Mouse (Mus musculus) olfactory bulb, adult 2 months (tissue): ENCODE measurements around the gene Ppil3. TPM values are rescaled to one million over a fixed set of nuclear protein-coding genes. Genes with fewer than 3 reads are reported as not detected.
A peak's percentile ranks its signal among the peaks of the same experiment; 100 is the strongest.

Experiments used
- H3K27ac ChIP-seq: fragments of 200-500 bp; 2 replicates; pipeline ENCODE4 v1.5.1; 2012; ENCODE audit warnings: low read depth, low read length; ENCODE audit not compliant: insufficient read depth
- H3K4me1 ChIP-seq: fragments of 200-500 bp; 2 replicates; pipeline ENCODE4 v1.6.1; 2012; ENCODE audit warnings: low read length; ENCODE audit not compliant: control insufficient read depth, insufficient read depth
- H3K4me3 ChIP-seq: fragments of 200-500 bp; 2 replicates; pipeline ENCODE4 v1.5.1; 2012; ENCODE audit warnings: mild to moderate bottlenecking, low read depth, low read length, moderate library complexity; ENCODE audit not compliant: insufficient read depth
- CTCF ChIP-seq: fragments of 200-500 bp; IDR thresholded peaks from 2 replicates; pipeline ENCODE4 v1.5.1; 2012; ENCODE audit warnings: low read depth, mild to moderate bottlenecking, low read length, moderate library complexity; ENCODE audit not compliant: insufficient read depth
- POLR2A ChIP-seq: fragments of 200-500 bp; IDR thresholded peaks from 2 replicates; pipeline ENCODE4 v1.6.1; 2012; ENCODE audit warnings: mild to moderate bottlenecking, low read depth, low read length, moderate library complexity; ENCODE audit not compliant: insufficient read depth
- WGBS: fragments of 180-500 bp; shearing (Covaris S2); methylation state at CpG from one replicate; pipeline ENCODE4 v1.1.7; 2018; 5-methylcytosine and 5-hydroxymethylcytosine counted together
- polyA plus RNA-seq: library from polyadenylated mRNA; stranded (reverse); fragments of >200 nt; gene quantifications from 2 replicates; pipeline ENCODE4 v1.2.4, GENCODE M21; 2012; ENCODE audit warnings: low replicate concordance; ENCODE audit not compliant: missing spikeins, insufficient read depth, insufficient read length

Ppil3 gene
- polyA plus RNA-seq, 1 experiment = not detected

- TF ChIP-seq POLR2A = no peak
- no peak for TF ChIP-seq CTCF
- no peaks in the 10 kb centered on the region for H3K4me1 ChIP-seq
- no peak overlapping the region for H3K27ac ChIP-seq
- no peak overlapping the region for H3K4me3 ChIP-seq
- WGBS = 86% methylated on average over 6 of the region's 6 CpGs
These were observed 47.6 kb downstream of the Ppil3 start for GRCm38 (mm10) chr1:58397731-58398130.

- 98% methylated on average over 1 of the region's 1 CpGs for WGBS
- Histone ChIP-seq H3K27ac (no peak overlapping the region), H3K4me1 (no peaks in the 10 kb centered on the region), H3K4me3 (no peak overlapping the region)
- TF ChIP-seq POLR2A = no peak
- TF ChIP-seq CTCF = no peak
These were observed 49.1 kb downstream of the Ppil3 start for GRCm38 (mm10) chr1:58396179-58396578.

DNA sequence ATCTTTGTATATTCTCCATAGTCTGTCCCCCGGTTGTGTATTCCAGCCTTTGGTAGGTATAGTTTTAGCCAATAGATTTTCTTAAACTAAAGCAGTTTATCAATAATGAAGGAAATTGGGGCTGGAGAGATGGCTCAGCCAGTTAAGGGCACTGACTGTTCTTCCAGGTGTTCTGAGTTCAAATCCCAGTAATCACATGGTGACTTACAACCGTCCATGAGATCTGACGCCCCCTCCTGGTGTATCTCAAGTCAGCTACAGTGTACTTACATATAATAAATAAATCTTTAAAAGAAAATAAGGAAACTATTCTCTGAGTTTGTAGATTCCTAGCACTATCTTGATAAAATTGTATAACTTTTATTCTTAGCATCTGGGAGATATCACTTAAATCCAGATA lies 49.9 kb downstream of the Ppil3 start:
- 93% methylated on average over 3 of the region's 3 CpGs for WGBS
- H3K4me1 ChIP-seq = no peaks in the 10 kb centered on the region
- H3K4me3 ChIP-seq = no peak overlapping the region
- no peak overlapping the region for H3K27ac ChIP-seq
- no peak for TF ChIP-seq CTCF

GRCm38 (mm10) chr1:58393284-58394195 lies 51.7 kb downstream of the Ppil3 start:
- H3K4me3 ChIP-seq = peak overlapping the region; percentile 66
- WGBS = under 1% methylated on average over 90 of the region's 90 CpGs
- TF ChIP-seq CTCF (no peak), POLR2A (no peak)
- no peaks in the 10 kb centered on the region for H3K4me1 ChIP-seq
- peak overlapping the region; percentile 63; the same call in 1 of the 2 replicates for H3K27ac ChIP-seq

DNA sequence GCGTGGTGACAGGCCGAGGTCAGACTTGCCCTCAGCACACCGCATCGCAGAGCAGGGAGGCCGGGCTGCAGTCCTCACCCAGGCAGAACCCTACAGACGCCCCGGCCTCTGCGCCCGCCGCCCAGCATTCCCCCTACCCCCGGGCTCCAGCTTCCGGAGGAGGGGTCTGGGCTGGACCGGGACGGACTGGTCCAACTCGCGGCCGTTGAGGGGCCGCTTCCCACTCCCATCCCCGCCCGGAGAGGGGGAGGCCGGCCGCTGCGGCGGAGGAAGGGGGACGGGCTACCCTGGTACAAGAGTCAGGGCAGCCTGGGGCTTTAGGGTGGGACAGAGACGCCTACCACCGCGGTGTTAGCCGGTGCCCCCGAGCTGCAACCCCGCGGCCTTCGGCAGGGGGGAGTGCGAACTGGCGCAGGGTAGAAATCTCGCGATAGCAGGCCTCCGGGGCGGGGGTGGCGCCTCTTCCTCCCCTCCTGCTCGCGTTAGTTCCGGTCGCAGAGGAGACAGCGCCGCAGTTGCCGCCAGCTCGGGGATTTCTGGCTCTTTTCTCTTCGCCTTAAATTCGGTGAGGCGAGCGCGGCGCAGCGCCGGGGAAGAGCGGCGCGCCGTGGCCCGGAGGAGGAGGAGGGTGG lies 52.5 kb downstream of the Ppil3 start, which contains the start of gene Bzw1:
TSS of gene Bzw1 (plus strand) at position 247 of the 632 bp plus-strand sequence.
- peak; percentile 66 for TF ChIP-seq POLR2A
- no peak for TF ChIP-seq CTCF
- Histone ChIP-seq H3K4me3 (peak within 1 kb of the TSS; percentile 66), H3K4me1 (no peaks in the 10 kb centered on the region), H3K27ac (peak within 1 kb of the TSS; percentile 93)
- WGBS = under 1% methylated on average over 61 of the region's 61 CpGs

DNA sequence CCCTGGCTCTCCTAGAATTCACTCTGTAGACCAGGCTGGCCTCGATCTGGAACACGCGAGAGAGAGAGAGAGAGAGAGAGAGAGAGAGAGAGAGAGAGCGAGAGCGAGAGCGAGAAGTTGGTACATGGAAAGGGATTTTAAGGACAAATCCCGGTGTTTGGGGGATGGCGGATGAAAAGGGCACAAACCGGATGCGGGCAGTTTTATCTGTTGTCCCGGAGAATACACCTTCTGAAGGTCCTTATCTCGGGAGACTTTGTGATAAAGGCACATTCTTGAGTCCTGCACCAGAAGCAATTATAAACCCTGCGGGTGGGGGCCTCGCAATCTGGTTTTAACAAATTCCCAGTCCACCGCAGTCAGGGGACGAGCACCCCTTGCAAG lies 53.0 kb downstream of the Ppil3 start:
- TF ChIP-seq CTCF (no peak), POLR2A (no peak)
- Histone ChIP-seq H3K4me3 (peak overlapping the region; percentile 66), H3K4me1 (no peaks in the 10 kb centered on the region), H3K27ac (peak overlapping the region; percentile 93)
- under 1% methylated on average over 16 of the region's 16 CpGs for WGBS

GRCm38 (mm10) chr1:58391421-58392267 lies 53.6 kb downstream of the Ppil3 start:
- H3K4me3 ChIP-seq = peak overlapping the region; percentile 66
- no peaks in the 10 kb centered on the region for H3K4me1 ChIP-seq
- TF ChIP-seq CTCF (no peak), POLR2A (no peak)
- WGBS = 38% methylated on average over 19 of the region's 19 CpGs
- peak overlapping the region; percentile 93; the same call in 1 of the 2 replicates for H3K27ac ChIP-seq

GRCm38 (mm10) chr1:58382586-58383281 lies 62.6 kb downstream of the Ppil3 start:
- Histone ChIP-seq H3K27ac (no peak overlapping the region), H3K4me3 (no peak overlapping the region), H3K4me1 (no peaks in the 10 kb centered on the region)
- WGBS = 77% methylated on average over 5 of the region's 5 CpGs
- TF ChIP-seq CTCF (no peak), POLR2A (no peak)

Other genes with a start within 250 kb of the Ppil3 start
- gene Aox4, start 235.1 kb downstream of the Ppil3 start, polyA plus RNA-seq = not detected in 2 replicates
- not detected in 2 replicates for gene Aox2, start 167.2 kb downstream of the Ppil3 start, polyA plus RNA-seq
- gene Bzw1, start 52.6 kb downstream of the Ppil3 start, polyA plus RNA-seq = 105 and 158 TPM in 2 replicates
- gene Clk1, start 21.4 kb downstream of the Ppil3 start, polyA plus RNA-seq = 213 and 787 TPM in 2 replicates
- not detected in 2 replicates for gene Nif3l1, start 335 bp downstream of the Ppil3 start, polyA plus RNA-seq
- not detected in 2 replicates for gene Orc2, start 59.6 kb upstream of the Ppil3 start, polyA plus RNA-seq
- not detected in 2 replicates for gene Fam126b, start 140.8 kb upstream of the Ppil3 start, polyA plus RNA-seq
- not detected in 2 replicates for gene Ndufb3, start 140.9 kb upstream of the Ppil3 start, polyA plus RNA-seq